Mouse (Mus musculus) erythroid progenitor cell, adult 5-6 weeks (primary cell): Measurements from ENCODE around the gene Tnfsf11. TPM values are rescaled to one million over a fixed set of nuclear protein-coding genes. Genes with fewer than 3 reads are reported as not detected.

Experiments
- ATAC-seq: replicated peaks from 2 replicates; pipeline ENCODE4 v1.8.0; 2016; ENCODE audit warnings: moderate number of reproducible peaks, mild to moderate bottlenecking, moderate TSS enrichment, inconsistent platforms; ENCODE audit not compliant: poor library complexity, low FRiP score, severe bottlenecking
- total RNA-seq, 2 experiments: library from RNA; stranded (forward) in 1 of 2; stranded (reverse) in 1 of 2; fragments of 150-400 nt in 1 of 2; fragments of 186-747, 209-891 nt in 1 of 2; gene quantifications; 2 replicates each; pipeline versions ENCODE4 v1.2.3 to v1.2.4; 2015 to 2017; ENCODE audit warnings: low replicate concordance in 2 of 2

Tnfsf11 gene
- total RNA-seq, 2 experiments from 2014 or later = 0.91 TPM; not detected in 1

DNA sequence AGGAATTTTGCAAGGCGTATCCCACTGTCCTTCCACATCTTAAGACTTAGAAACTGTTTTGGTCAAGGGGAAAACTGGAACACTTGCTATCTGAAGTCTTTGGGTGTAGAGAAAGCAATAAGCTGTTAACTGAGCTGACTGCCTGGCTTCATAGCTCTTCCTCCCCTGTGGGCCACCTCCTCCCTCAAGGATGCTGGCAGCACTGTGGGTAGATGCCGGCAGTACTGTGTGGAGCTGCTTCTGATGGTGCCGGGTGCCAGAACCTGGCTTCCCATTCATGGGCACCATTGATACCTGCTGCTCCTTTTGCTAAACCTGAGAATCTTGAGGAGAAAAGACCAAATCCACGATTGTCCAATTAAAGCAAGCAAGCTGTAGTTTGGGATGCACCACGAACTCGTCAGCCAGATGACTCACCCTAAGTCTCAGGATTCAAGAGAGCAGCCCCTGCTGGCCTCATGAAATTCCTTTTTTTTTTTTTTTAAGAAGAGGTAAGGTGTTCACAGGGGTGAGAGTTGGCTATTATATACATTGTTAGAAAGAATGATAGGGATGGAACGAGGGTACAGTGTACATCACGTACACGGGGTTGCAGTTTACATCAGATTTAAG is 17.8 kb downstream of the Tnfsf11 start:
- no peak for ATAC-seq

- ATAC-seq = no peak
Observed at GRCm38 (mm10) chr14:78288903-78289302, 18.9 kb downstream of the Tnfsf11 start.

DNA sequence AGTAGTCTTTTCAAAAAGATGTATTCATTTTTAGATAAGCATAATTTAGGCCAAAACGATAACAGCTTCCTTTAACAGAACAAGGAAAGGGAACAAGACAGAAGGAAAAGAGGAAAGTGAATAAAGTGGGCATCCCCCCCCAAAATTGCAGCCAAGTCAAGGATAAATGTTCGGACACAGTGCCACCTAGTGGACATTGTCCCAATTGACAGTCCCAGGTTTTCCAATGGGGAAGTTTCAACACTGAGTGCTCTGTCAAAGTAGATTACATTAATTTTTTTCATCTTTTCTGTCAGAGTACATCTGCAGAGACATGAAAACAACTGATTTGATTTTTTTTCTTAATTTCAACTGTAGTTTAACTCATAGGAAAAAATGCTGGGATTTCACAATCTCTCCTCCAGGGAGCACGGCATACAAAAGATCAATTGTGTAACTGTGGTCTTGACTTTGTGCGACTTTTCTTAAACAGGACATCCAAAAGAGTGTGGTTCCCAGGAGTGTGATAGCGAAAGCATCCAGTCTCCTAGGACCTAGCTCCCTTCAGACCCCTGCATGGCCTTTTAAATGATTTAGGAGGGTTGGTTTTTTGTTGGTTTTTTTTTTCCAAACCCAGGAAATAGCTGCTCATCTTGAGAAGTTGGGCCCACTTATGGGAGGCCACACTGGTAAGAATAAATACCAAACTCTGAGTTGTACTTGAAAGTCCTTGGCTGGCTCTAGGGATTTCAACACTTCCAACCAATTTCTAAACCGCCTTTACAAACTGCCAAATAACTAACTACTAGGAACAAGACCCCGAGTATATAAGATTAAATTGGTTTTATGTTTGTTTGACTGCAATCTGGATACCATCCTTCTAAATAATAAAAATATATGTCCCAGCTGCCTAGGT is 19.7 kb downstream of the Tnfsf11 start:
- no peak for ATAC-seq

DNA sequence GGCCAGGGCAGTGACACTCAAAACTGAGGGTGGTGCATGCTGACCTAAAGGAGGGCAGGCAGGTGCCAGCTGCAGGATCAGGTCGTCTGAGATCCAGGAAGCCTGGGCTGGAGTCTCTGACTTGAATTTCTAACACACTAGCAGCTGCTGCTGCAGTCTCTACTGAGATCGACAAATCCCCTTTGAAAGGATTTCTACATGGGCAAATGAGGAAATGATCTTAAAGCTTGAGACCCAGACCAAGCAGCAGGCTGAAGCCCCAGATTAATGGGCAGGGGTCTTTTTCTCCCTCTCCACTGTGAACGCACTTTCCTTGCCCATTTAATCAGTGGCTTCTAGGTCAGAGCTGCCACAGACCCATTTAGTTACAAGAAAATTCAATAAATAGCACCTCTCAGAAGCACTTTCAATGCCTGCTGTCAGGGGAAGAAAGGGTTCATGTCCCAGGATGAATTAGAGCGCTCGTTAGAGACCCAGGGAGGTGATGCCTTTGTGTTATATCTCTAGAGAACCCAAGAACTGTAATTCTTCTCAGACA is 21.8 kb downstream of the Tnfsf11 start:
- no peak for ATAC-seq

- no peak for ATAC-seq
Observed at GRCm38 (mm10) chr14:78282490-78282889, 25.4 kb downstream of the Tnfsf11 start.

DNA sequence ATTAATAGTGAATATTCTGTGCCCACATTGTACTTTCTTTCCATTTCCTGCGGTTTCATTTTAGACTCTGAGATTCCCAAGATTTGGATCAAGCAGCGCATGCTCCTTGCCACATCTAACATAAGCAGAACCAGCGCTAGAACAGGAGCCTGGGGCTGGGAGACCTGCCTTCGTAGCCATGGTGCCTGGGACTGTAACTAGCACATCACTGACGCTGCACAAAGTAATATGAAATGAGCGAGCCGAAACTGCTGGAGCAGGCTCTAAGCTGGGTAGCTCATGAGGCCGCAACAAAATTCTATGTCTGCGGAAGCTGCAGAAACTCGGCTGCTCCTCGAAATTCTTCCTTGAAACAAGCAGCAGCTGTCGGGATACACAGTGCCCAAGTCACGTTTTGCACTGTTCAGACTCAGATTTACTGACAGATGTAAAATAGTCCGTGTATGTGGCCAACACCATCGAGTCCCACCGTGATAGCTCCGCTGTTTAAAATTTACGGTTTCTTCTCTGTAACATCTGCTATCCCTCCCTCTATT is 31.4 kb downstream of the Tnfsf11 start:
- ATAC-seq = no peak

- no peak for ATAC-seq
Observed at GRCm38 (mm10) chr14:78274851-78275250, 33.0 kb downstream of the Tnfsf11 start.

DNA sequence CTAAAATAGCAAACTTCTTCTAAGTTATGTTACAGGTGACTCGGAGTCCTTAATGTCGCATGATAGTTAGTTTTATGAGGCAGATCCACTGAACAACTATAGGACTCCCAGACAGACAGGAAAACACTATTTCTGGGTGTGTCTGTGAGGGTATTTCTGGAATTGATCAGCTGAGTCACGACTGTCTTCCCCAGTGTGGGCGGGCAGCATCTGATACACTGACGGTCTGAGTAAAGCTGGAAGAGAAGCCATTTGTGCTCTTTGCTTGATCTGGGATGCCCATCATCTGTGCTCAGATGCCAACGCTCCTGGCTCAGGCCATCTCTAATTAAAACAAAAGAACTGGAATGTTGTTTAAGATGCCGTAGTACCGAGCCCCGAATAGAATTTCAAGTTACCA is 33.7 kb downstream of the Tnfsf11 start:
- ATAC-seq = no peak

GRCm38 (mm10) chr14:78273571-78273970 is 34.3 kb downstream of the Tnfsf11 start:
- ATAC-seq = no peak

DNA sequence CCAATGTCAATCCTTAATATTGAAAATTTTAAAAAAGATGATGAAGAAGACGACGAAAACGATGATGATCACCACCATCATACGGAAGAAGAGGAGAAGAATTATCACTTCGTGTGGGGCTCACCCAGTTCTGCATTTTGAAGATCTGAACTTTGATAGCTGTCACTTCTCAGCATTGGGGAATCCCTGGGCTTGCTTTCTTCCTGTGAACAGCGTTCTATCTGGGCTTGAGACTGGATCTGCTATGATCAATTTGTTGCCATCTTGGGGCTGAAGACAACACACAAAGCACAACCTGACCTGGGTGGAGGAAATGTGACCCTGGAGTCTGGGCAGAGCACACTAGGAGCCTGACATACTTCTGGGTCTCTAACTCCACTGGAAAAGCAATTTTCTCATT is 43.0 kb downstream of the Tnfsf11 start:
- ATAC-seq = no peak

DNA sequence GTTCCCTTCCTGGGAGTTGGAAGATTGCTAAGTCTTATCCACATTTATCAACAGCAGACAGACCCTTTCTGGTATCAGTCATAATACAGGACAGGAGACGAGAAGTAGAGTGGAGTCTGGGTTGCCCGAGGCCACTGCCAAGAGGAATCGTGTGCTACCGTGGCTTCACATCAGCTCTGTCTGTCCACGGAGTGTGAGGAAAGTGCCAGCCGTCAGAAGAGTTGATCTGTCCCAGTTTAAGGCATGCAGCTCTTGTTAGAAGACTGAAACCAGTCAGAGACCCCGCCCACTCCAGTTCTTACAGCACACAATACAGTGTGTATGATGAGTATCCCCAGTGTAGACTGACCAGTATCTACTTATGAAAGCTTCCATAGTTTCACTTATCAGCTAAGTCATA is 45.2 kb downstream of the Tnfsf11 start:
- ATAC-seq = no peak

DNA sequence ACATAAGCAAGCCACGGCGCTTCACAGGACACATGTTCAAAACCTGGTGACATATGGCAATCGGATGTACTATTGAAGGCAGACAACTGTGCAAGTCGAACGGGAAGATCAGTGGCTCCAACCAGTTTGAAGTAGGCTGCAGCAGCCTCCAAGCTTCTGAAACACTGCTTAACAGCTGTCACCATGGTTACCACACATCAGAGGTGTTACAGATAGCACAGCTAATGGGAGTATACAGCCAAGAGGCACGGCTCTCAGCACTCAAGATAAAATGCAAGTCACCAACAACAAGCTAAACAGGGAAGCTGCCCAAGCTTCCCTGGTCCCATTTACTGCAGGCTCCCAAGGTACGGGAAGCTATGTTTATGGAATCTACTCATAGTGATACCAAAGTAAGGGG is 46.6 kb downstream of the Tnfsf11 start:
- no peak for ATAC-seq

- no peak for ATAC-seq
Observed at GRCm38 (mm10) chr14:78254017-78254416, 53.8 kb downstream of the Tnfsf11 start.

- ATAC-seq = no peak
Observed at GRCm38 (mm10) chr14:78246601-78247000, 61.2 kb downstream of the Tnfsf11 start.

DNA sequence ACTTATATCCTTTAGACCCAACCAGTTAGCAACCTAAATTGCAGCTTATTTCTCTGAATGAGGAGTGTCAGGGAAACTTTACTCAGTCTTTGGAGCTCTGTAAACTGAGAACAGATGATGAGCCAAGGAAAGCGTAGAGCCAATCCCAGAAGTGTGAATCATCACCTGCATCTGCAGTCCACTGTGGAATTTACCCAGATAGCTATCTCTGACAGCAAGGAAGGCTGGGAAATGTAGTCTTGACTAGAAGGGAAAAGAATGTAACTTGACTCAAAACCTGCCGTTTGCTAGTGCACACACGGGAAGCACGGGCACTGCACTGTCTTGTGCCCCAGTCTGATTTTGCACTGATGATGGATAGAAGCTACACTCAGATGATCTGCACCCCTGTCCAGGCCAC is 63.0 kb downstream of the Tnfsf11 start:
- no peak for ATAC-seq

DNA sequence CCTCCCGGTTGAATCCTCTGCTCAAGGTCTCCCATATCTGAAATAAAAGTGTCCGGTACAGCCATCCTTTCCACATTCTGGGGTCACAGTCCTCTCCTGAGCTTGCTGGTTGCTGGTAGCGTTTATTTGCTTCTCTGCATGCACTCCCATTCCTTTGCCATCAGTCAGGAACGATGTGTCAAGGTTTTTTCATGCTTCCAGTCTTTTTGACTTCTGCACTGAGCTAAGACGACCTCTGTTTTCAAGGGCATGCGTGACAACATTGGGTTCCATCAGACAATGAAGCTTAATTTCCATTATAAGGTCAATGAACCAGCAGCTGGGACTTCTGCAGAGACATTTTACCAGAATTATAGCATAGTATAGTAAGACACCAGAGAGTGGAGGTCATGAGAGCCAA is 68.5 kb downstream of the Tnfsf11 start:
- ATAC-seq = no peak

DNA sequence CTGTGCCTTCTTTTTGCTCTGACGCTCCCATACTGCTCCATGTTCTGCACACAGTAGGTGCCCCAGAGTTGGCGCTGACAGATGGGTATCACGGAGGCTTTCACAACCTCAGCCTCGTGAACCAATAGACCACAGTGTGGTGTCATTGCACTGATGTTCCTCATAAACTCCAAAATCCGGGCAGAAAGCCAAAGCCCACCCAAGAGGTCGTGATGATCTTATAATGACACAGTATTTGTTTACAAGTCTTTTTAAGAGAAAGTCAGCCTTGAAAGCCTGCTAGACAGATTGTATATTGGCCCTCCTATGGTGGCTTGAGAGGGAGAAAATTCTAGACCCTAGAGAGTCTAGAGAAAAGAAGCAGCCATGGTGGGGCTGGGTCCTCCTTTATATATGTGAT is 70.6 kb downstream of the Tnfsf11 start:
- ATAC-seq = no peak

DNA sequence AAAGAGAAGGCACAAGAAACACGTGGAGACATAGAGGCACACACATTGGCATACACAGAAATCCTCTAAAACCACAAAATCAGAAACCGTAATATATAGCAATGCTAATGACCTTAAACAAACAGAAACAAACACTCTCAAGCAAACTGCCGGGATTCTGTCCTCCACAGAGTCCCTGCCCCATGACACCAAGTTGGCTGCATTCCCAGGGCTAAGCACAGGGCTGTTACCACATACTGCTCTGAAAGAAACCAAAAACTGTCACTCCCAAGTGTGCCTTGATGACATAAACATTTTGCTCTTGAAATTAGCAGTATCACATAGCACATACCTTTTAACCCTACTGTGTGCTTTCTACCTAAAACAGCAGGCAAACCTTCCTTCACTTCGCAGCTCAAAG is 71.7 kb downstream of the Tnfsf11 start:
- ATAC-seq = no peak

DNA sequence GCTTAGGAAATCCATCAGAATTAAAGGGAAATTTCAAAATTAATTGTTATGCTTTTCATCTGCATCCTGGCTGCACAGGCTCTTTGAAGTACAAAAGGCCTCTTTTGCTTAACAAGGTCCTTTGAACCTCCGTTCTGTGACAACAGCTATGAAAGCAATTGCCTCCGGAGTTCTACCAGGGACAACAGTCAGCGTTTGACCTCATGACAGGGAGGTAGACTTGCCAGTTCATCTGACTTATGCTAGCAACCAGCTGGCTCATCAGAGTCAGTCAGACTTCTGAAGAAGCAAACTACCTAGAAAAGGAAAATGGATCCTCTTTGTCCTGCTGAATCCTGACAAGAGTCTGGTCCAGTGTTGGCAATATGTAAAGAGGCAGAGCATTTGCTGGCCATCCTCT is 72.5 kb downstream of the Tnfsf11 start:
- ATAC-seq = no peak

- no peak for ATAC-seq
Observed at GRCm38 (mm10) chr14:78229012-78229411, 78.8 kb downstream of the Tnfsf11 start.
